Mouse (Mus musculus): ENCODE data around the gene Esyt2. TPM values are rescaled to one million over a fixed set of nuclear protein-coding genes. Genes with fewer than 3 reads are reported as not detected.

The Esyt2 gene
- polyA plus RNA-seq (2015; fragmentation: Nextera tagmentation; extraction: Ambion mirVana): 11.7 and 11.9 TPM in 2 replicates

GRCm38 (mm10) chr12:116280653-116281364 is at the start of gene Esyt2:
Gene Esyt2 (plus strand): TSS chr12:116281196.
- Histone ChIP-seq H3K27me3 (no peaks in the 10 kb centered on the region; the same call in 1 of the 2 replicates), H3K9me3 (no peaks in the 10 kb centered on the region), H3K4me1 (replicated peaks) (peaks cover 12% of the 10 kb centered on the region), H3K36me3 (no peaks in the 10 kb centered on the region), H3K4me3 (peak within 1 kb of the TSS; percentile 94), H3K27ac (peak within 1 kb of the TSS; percentile 97), H3K9ac (peak within 1 kb of the TSS; percentile 96), H3K4me2 (peak within 1 kb of the TSS; percentile 98)
- peak; percentile 98 for ATAC-seq (ENCODE audit: low FRiP score)
- under 1% methylated on average over 66 of the region's 68 CpGs for WGBS

GRCm38 (mm10) chr12:116231612-116232011 is 49.4 kb upstream of the Esyt2 start:
- no peaks in the 10 kb centered on the region for H3K27me3 ChIP-seq
- WGBS: 84% methylated on average over 12 of the region's 12 CpGs
- no peak overlapping the region for H3K4me2 ChIP-seq

GRCm38 (mm10) chr12:116232061-116232460 is 48.9 kb upstream of the Esyt2 start:
- Histone ChIP-seq H3K4me1 (replicated peaks) (no peaks in the 10 kb centered on the region), H3K4me3 (no peak overlapping the region)
- 89% methylated on average over 1 of the region's 1 CpGs for WGBS

More at GRCm38 (mm10) chr12:116231612-116232011, 49.4 kb upstream of the Esyt2 start:
- Histone ChIP-seq H3K4me3 (no peak overlapping the region), H3K27ac (no peak overlapping the region), H3K9ac (no peak overlapping the region), H3K9me3 (no peaks in the 10 kb centered on the region), H3K36me3 (peaks cover 20% of the 10 kb centered on the region), H3K4me1 (replicated peaks) (no peaks in the 10 kb centered on the region)
- no peak for ATAC-seq (ENCODE audit: low FRiP score)

GRCm38 (mm10) chr12:116235356-116235755 is 45.6 kb upstream of the Esyt2 start:
- no peak overlapping the region for H3K4me3 ChIP-seq
- no peak overlapping the region for H3K4me2 ChIP-seq
- no peaks in the 10 kb centered on the region for H3K4me1 ChIP-seq (replicated peaks)
- no peak overlapping the region for H3K27ac ChIP-seq
- no peak overlapping the region for H3K9ac ChIP-seq
- peaks cover 6% of the 10 kb centered on the region for H3K36me3 ChIP-seq
- H3K27me3 ChIP-seq: no peaks in the 10 kb centered on the region
- H3K9me3 ChIP-seq: no peaks in the 10 kb centered on the region
- WGBS: 82% methylated on average over 4 of the region's 4 CpGs
- no peak for ATAC-seq (ENCODE audit: low FRiP score)

More at GRCm38 (mm10) chr12:116232061-116232460, 48.9 kb upstream of the Esyt2 start:
- no peak for ATAC-seq (ENCODE audit: low FRiP score)
- Histone ChIP-seq H3K36me3 (peaks cover 17% of the 10 kb centered on the region), H3K9ac (no peak overlapping the region), H3K9me3 (no peaks in the 10 kb centered on the region), H3K27ac (no peak overlapping the region), H3K4me2 (no peak overlapping the region), H3K27me3 (no peaks in the 10 kb centered on the region)

- Histone ChIP-seq H3K4me2 (no peak overlapping the region), H3K4me3 (no peak overlapping the region), H3K9me3 (no peaks in the 10 kb centered on the region), H3K27me3 (no peaks in the 10 kb centered on the region), H3K36me3 (peaks cover 17% of the 10 kb centered on the region), H3K27ac (no peak overlapping the region), H3K4me1 (replicated peaks) (no peaks in the 10 kb centered on the region), H3K9ac (no peak overlapping the region)
- WGBS: 85% methylated on average over 3 of the region's 3 CpGs
- no peak for ATAC-seq (ENCODE audit: low FRiP score)
Observed at GRCm38 (mm10) chr12:116236658-116237057, 44.3 kb upstream of the Esyt2 start.

GRCm38 (mm10) chr12:116238370-116238769 is 42.6 kb upstream of the Esyt2 start:
- Histone ChIP-seq H3K9ac (no peak overlapping the region), H3K27ac (no peak overlapping the region), H3K4me1 (replicated peaks) (no peaks in the 10 kb centered on the region), H3K9me3 (no peaks in the 10 kb centered on the region), H3K27me3 (no peaks in the 10 kb centered on the region), H3K4me2 (no peak overlapping the region), H3K36me3 (peaks cover 25% of the 10 kb centered on the region), H3K4me3 (no peak overlapping the region)
- no peak for ATAC-seq (ENCODE audit: low FRiP score)

- Histone ChIP-seq H3K9me3 (no peaks in the 10 kb centered on the region), H3K4me2 (no peak overlapping the region), H3K27me3 (no peaks in the 10 kb centered on the region), H3K4me1 (replicated peaks) (no peaks in the 10 kb centered on the region), H3K36me3 (peaks cover 28% of the 10 kb centered on the region), H3K27ac (no peak overlapping the region), H3K4me3 (no peak overlapping the region), H3K9ac (no peak overlapping the region)
- WGBS: 84% methylated on average over 3 of the region's 3 CpGs
- no peak for ATAC-seq (ENCODE audit: low FRiP score)
Observed at GRCm38 (mm10) chr12:116238803-116239202, 42.2 kb upstream of the Esyt2 start.

- H3K9ac ChIP-seq: no peak overlapping the region
- no peak overlapping the region for H3K4me3 ChIP-seq
- no peaks in the 10 kb centered on the region for H3K9me3 ChIP-seq
- H3K4me2 ChIP-seq: no peak overlapping the region
- no peak overlapping the region for H3K27ac ChIP-seq
- ATAC-seq (ENCODE audit: low FRiP score): no peak
- 85% methylated on average over 1 of the region's 1 CpGs for WGBS
- no peaks in the 10 kb centered on the region for H3K4me1 ChIP-seq (replicated peaks)
- H3K36me3 ChIP-seq: peaks cover 62% of the 10 kb centered on the region
- no peaks in the 10 kb centered on the region for H3K27me3 ChIP-seq
Observed at GRCm38 (mm10) chr12:116244601-116245000, 36.4 kb upstream of the Esyt2 start.

- Histone ChIP-seq H3K4me2 (no peak overlapping the region), H3K9me3 (no peaks in the 10 kb centered on the region), H3K4me1 (replicated peaks) (no peaks in the 10 kb centered on the region), H3K9ac (no peak overlapping the region), H3K4me3 (no peak overlapping the region), H3K27ac (no peak overlapping the region), H3K27me3 (no peaks in the 10 kb centered on the region), H3K36me3 (peaks cover 27% of the 10 kb centered on the region)
- WGBS: 81% methylated on average over 8 of the region's 8 CpGs
- no peak for ATAC-seq (ENCODE audit: low FRiP score)
Observed at GRCm38 (mm10) chr12:116254652-116255051, 26.3 kb upstream of the Esyt2 start.

GRCm38 (mm10) chr12:116255636-116256035 is 25.4 kb upstream of the Esyt2 start:
- H3K9ac ChIP-seq: no peak overlapping the region
- no peak overlapping the region for H3K27ac ChIP-seq
- 92% methylated on average over 11 of the region's 11 CpGs for WGBS
- ATAC-seq (ENCODE audit: low FRiP score): no peak
- no peaks in the 10 kb centered on the region for H3K27me3 ChIP-seq
- peaks cover 27% of the 10 kb centered on the region for H3K36me3 ChIP-seq
- H3K4me1 ChIP-seq (replicated peaks): no peaks in the 10 kb centered on the region
- no peak overlapping the region for H3K4me3 ChIP-seq
- no peaks in the 10 kb centered on the region for H3K9me3 ChIP-seq
- H3K4me2 ChIP-seq: no peak overlapping the region

- H3K27me3 ChIP-seq: no peaks in the 10 kb centered on the region
- H3K27ac ChIP-seq: no peak overlapping the region
- no peaks in the 10 kb centered on the region; the same call in 1 of the 2 replicates for H3K4me1 ChIP-seq (replicated peaks)
- H3K4me3 ChIP-seq: no peak overlapping the region
- no peak overlapping the region for H3K9ac ChIP-seq
- H3K9me3 ChIP-seq: no peaks in the 10 kb centered on the region
- no peak overlapping the region for H3K4me2 ChIP-seq
- H3K36me3 ChIP-seq: peaks cover 20% of the 10 kb centered on the region
- 89% methylated on average over 2 of the region's 2 CpGs for WGBS
- ATAC-seq (ENCODE audit: low FRiP score): no peak
Observed at GRCm38 (mm10) chr12:116258321-116258720, 22.7 kb upstream of the Esyt2 start.

GRCm38 (mm10) chr12:116262555-116263341 is 18.2 kb upstream of the Esyt2 start, which contains the start of gene Wdr60:
Gene Wdr60 (minus strand): TSS chr12:116263022.
- no peaks in the 10 kb centered on the region for H3K36me3 ChIP-seq
- H3K27me3 ChIP-seq: peaks cover 11% of the 10 kb centered on the region; the same call in 1 of the 2 replicates
- no peaks in the 10 kb centered on the region; the same call in 1 of the 2 replicates for H3K4me1 ChIP-seq (replicated peaks)
- peak within 1 kb of the TSS; percentile 78 for H3K9ac ChIP-seq
- H3K9me3 ChIP-seq: no peaks in the 10 kb centered on the region
- H3K4me3 ChIP-seq: peak within 1 kb of the TSS; percentile 71
- ATAC-seq (ENCODE audit: low FRiP score): peak; percentile 98
- peak within 1 kb of the TSS; percentile 85 for H3K27ac ChIP-seq
- H3K4me2 ChIP-seq: peak within 1 kb of the TSS; percentile 66
- WGBS: 3% methylated on average over 47 of the region's 47 CpGs

All from hindbrain, embryonic 13.5 days (tissue).